Mouse (Mus musculus) intestine, postnatal 0 days (tissue): ENCODE data around the gene Sestd1. TPM values are rescaled to one million over a fixed set of nuclear protein-coding genes. Genes with fewer than 3 reads are reported as not detected.

Experiments used
- ATAC-seq: fragments of 200-750 bp; cut with Nextera tagmentation; 2 replicates; pipeline ENCODE4 v1.8.0; 2017; ENCODE audit warnings: mild to moderate bottlenecking, moderate TSS enrichment, moderate library complexity
- H3K27ac ChIP-seq: fragments of 300-500 bp; sonication (generic); 2 replicates; pipeline ENCODE4 v1.5.1; 2014; ENCODE audit warnings: mild to moderate bottlenecking, low read depth, low read length, moderate library complexity
- H3K27me3 ChIP-seq: fragments of 300-500 bp; sonication (generic); replicated peaks from 2 replicates; pipeline ENCODE4 v1.6.1; 2014; ENCODE audit warnings: low read length, mixed read lengths; ENCODE audit not compliant: control insufficient read depth, insufficient read depth
- H3K36me3 ChIP-seq: fragments of 300-500 bp; sonication (generic); 2 replicates; pipeline ENCODE4 v1.6.1; 2014; ENCODE audit warnings: mild to moderate bottlenecking, moderate library complexity; ENCODE audit not compliant: control insufficient read depth, insufficient read depth
- H3K4me1 ChIP-seq: fragments of 300-500 bp; sonication (generic); replicated peaks from 2 replicates; pipeline ENCODE4 v1.6.1; 2014; ENCODE audit warnings: antibody characterized with exemption, low read length, mixed read lengths; ENCODE audit not compliant: control insufficient read depth, insufficient read depth
- H3K4me2 ChIP-seq: fragments of 300-500 bp; sonication (generic); replicated peaks from 2 replicates; pipeline ENCODE4 v1.6.1; 2014; ENCODE audit warnings: low read depth, mild to moderate bottlenecking, moderate library complexity
- H3K4me3 ChIP-seq: fragments of 300-500 bp; sonication (generic); 2 replicates; pipeline ENCODE4 v1.5.1; 2014; ENCODE audit warnings: low read depth, low read length
- H3K9ac ChIP-seq: fragments of 300-500 bp; sonication (generic); 2 replicates; pipeline ENCODE4 v1.6.1; 2014; ENCODE audit warnings: mild to moderate bottlenecking, low read depth, low read length
- H3K9me3 ChIP-seq: fragments of 300-500 bp; sonication (generic); 2 replicates; pipeline ENCODE4 v1.6.1; 2016; ENCODE audit warnings: mixed run types; ENCODE audit not compliant: control insufficient read depth
- CTCF ChIP-seq: sonication (generic); IDR thresholded peaks from 2 replicates; pipeline ENCODE4 v1.5.1; 2016; ENCODE audit warnings: low read depth, mild to moderate bottlenecking, control low read depth, antibody characterized with exemption, moderate library complexity
- WGBS: fragments of 180-500 bp; shearing (Covaris S2); extraction: QIAGEN DNeasy Blood & Tissue Kit; methylation state at CpG from one replicate; pipeline ENCODE4 v1.1.7; 2014; 5-methylcytosine and 5-hydroxymethylcytosine counted together
- polyA plus RNA-seq: library from polyadenylated mRNA; unstranded; fragments of >200 nt; fragmentation: Nextera tagmentation; extraction: Ambion mirVana; gene quantifications from 2 replicates; pipeline ENCODE4 v1.2.1, GENCODE M21; 2015

Sestd1 gene
- polyA plus RNA-seq, 1 experiment from 2014 or later = 10.8 TPM

GRCm38 (mm10) chr2:77149576-77149975 lies 130.8 kb downstream of the Sestd1 start:
- Histone ChIP-seq H3K9ac (no peak overlapping the region), H3K4me1 (no peaks in the 10 kb centered on the region), H3K9me3 (no peaks in the 10 kb centered on the region), H3K27me3 (no peaks in the 10 kb centered on the region), H3K27ac (no peak overlapping the region), H3K4me2 (no peak overlapping the region), H3K4me3 (no peak overlapping the region), H3K36me3 (no peaks in the 10 kb centered on the region)
- ATAC-seq = no peak
- TF ChIP-seq CTCF = no peak
- WGBS = 60% methylated on average over 2 of the region's 2 CpGs

GRCm38 (mm10) chr2:77148215-77148614 lies 132.2 kb downstream of the Sestd1 start:
- no peaks in the 10 kb centered on the region for H3K9me3 ChIP-seq
- WGBS = 76% methylated on average over 4 of the region's 4 CpGs

GRCm38 (mm10) chr2:77146968-77147367 lies 133.4 kb downstream of the Sestd1 start:
- WGBS = 84% methylated on average over 2 of the region's 2 CpGs
- Histone ChIP-seq H3K9ac (no peak overlapping the region), H3K27ac (no peak overlapping the region), H3K4me3 (no peak overlapping the region), H3K4me1 (no peaks in the 10 kb centered on the region), H3K4me2 (no peak overlapping the region), H3K36me3 (no peaks in the 10 kb centered on the region), H3K27me3 (no peaks in the 10 kb centered on the region), H3K9me3 (no peaks in the 10 kb centered on the region)
- no peak for ATAC-seq
- TF ChIP-seq CTCF = no peak

More at GRCm38 (mm10) chr2:77148215-77148614, 132.2 kb downstream of the Sestd1 start:
- Histone ChIP-seq H3K27me3 (no peaks in the 10 kb centered on the region), H3K27ac (no peak overlapping the region), H3K36me3 (no peaks in the 10 kb centered on the region), H3K4me1 (no peaks in the 10 kb centered on the region), H3K4me2 (no peak overlapping the region), H3K9ac (no peak overlapping the region), H3K4me3 (no peak overlapping the region)
- TF ChIP-seq CTCF = no peak
- ATAC-seq = no peak

- no peaks in the 10 kb centered on the region for H3K9me3 ChIP-seq
- no peak for ATAC-seq
- no peak overlapping the region for H3K4me3 ChIP-seq
- H3K27ac ChIP-seq = no peak overlapping the region
- no peak overlapping the region for H3K9ac ChIP-seq
- WGBS = 40% methylated on average over 3 of the region's 3 CpGs
- no peaks in the 10 kb centered on the region for H3K4me1 ChIP-seq
- H3K4me2 ChIP-seq = no peak overlapping the region
- TF ChIP-seq CTCF = no peak
- H3K36me3 ChIP-seq = no peaks in the 10 kb centered on the region
- no peaks in the 10 kb centered on the region for H3K27me3 ChIP-seq
Observed at GRCm38 (mm10) chr2:77146291-77146690, 134.1 kb downstream of the Sestd1 start.

GRCm38 (mm10) chr2:77143536-77143935 lies 136.9 kb downstream of the Sestd1 start:
- Histone ChIP-seq H3K36me3 (no peaks in the 10 kb centered on the region), H3K4me3 (no peak overlapping the region), H3K27me3 (no peaks in the 10 kb centered on the region), H3K4me2 (no peak overlapping the region), H3K27ac (no peak overlapping the region), H3K9ac (no peak overlapping the region), H3K4me1 (no peaks in the 10 kb centered on the region), H3K9me3 (no peaks in the 10 kb centered on the region)
- no peak for ATAC-seq
- WGBS = 53% methylated on average over 6 of the region's 6 CpGs
- no peak for TF ChIP-seq CTCF

- H3K4me1 ChIP-seq = no peaks in the 10 kb centered on the region
- no peaks in the 10 kb centered on the region for H3K27me3 ChIP-seq
- H3K9me3 ChIP-seq = no peaks in the 10 kb centered on the region
- no peak overlapping the region for H3K4me2 ChIP-seq
- no peak overlapping the region for H3K9ac ChIP-seq
- no peak for TF ChIP-seq CTCF
- WGBS = 73% methylated on average over 6 of the region's 6 CpGs
- no peak overlapping the region for H3K4me3 ChIP-seq
- no peak overlapping the region for H3K27ac ChIP-seq
- no peak for ATAC-seq
- H3K36me3 ChIP-seq = no peaks in the 10 kb centered on the region
Observed at GRCm38 (mm10) chr2:77138879-77139278, 141.5 kb downstream of the Sestd1 start.

GRCm38 (mm10) chr2:77134906-77135305 lies 145.5 kb downstream of the Sestd1 start:
- Histone ChIP-seq H3K36me3 (no peaks in the 10 kb centered on the region), H3K4me3 (no peak overlapping the region), H3K9ac (no peak overlapping the region), H3K9me3 (no peaks in the 10 kb centered on the region), H3K4me2 (no peak overlapping the region), H3K27ac (no peak overlapping the region), H3K27me3 (no peaks in the 10 kb centered on the region), H3K4me1 (no peaks in the 10 kb centered on the region)
- ATAC-seq = no peak
- 20% methylated on average over 1 of the region's 1 CpGs for WGBS
- no peak for TF ChIP-seq CTCF
